Mouse (Mus musculus) midbrain, embryonic 13.5 days (tissue): ENCODE measurements at regions not wholly inside any gene's neighbourhood (a gene's known extent, or its start where the extent isn't known, plus 50 kb on each side); places are given as distances from the start of the nearest gene placed in this dataset.

Experiments
- ATAC-seq: fragments of 200-750 bp; cut with Nextera tagmentation; 2 replicates; pipeline ENCODE4 v1.8.0; 2017; ENCODE audit warnings: mild to moderate bottlenecking, moderate TSS enrichment, moderate library complexity
- H3K27ac ChIP-seq: fragments of 300-500 bp; sonication (generic); 2 replicates; pipeline ENCODE4 v1.5.1; 2015; ENCODE audit warnings: inconsistent platforms, mild to moderate bottlenecking, moderate library complexity
- H3K27me3 ChIP-seq: fragments of 300-500 bp; sonication (generic); 2 replicates; pipeline ENCODE4 v1.6.1; 2015; ENCODE audit warnings: mild to moderate bottlenecking, inconsistent platforms
- H3K36me3 ChIP-seq: fragments of 300-500 bp; sonication (generic); 2 replicates; pipeline ENCODE4 v1.6.1; 2015; ENCODE audit warnings: mild to moderate bottlenecking, inconsistent platforms
- H3K4me1 ChIP-seq: fragments of 300-500 bp; sonication (generic); replicated peaks from 2 replicates; pipeline ENCODE4 v1.6.1; 2015; ENCODE audit warnings: inconsistent platforms
- H3K4me2 ChIP-seq: fragments of 300-500 bp; sonication (generic); replicated peaks from 2 replicates; pipeline ENCODE4 v1.6.1; 2015; ENCODE audit warnings: moderate library complexity, mild to moderate bottlenecking, inconsistent platforms
- H3K4me3 ChIP-seq: fragments of 300-500 bp; sonication (generic); replicated peaks from 2 replicates; pipeline ENCODE4 v1.5.1; 2015; ENCODE audit warnings: mild to moderate bottlenecking, inconsistent platforms
- H3K9ac ChIP-seq: fragments of 300-500 bp; sonication (generic); replicated peaks from 2 replicates; pipeline ENCODE4 v1.6.1; 2015; ENCODE audit warnings: mild to moderate bottlenecking, inconsistent platforms
- H3K9me3 ChIP-seq: fragments of 300-500 bp; sonication (generic); 2 replicates; pipeline ENCODE4 v1.6.1; 2016; ENCODE audit warnings: mild to moderate bottlenecking, inconsistent platforms
- WGBS: fragments of 180-500 bp; shearing (Covaris S2); methylation state at CpG from one replicate; pipeline ENCODE4 v1.1.7; 2015; 5-methylcytosine and 5-hydroxymethylcytosine counted together

DNA sequence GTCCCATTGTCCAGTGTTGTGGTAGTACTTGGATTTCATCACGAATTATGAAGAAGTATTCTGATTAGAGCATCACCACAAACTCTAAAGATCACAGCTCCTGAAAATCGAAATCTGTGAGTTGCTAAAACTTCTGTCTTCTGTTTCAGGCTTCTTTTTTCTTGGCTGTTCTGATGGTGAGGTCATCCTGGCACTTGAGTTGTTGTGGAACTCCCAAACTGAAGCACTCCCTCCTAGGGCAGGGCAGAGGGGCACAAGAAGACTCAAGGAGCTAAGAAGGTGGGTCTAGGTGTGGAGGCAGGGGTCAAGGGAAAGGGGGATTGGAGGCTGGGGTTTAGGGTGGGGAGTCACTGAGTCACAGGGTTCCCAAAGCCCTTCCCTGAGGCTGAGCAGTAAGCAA lies 232.3 kb downstream of the Dact1 start:
- ATAC-seq: no peak
- Histone ChIP-seq H3K27ac (no peak overlapping the region; the same call in 1 of the 2 replicates), H3K4me3 (no peak overlapping the region), H3K27me3 (no peaks in the 10 kb centered on the region), H3K36me3 (no peaks in the 10 kb centered on the region), H3K4me2 (no peak overlapping the region), H3K4me1 (peaks cover 19% of the 10 kb centered on the region), H3K9me3 (no peaks in the 10 kb centered on the region), H3K9ac (no peak overlapping the region)
- 85% methylated on average over 2 of the region's 2 CpGs for WGBS

- Histone ChIP-seq H3K9ac (no peak overlapping the region), H3K9me3 (no peaks in the 10 kb centered on the region), H3K4me1 (peaks cover 19% of the 10 kb centered on the region), H3K4me2 (no peak overlapping the region), H3K27ac (no peak overlapping the region), H3K4me3 (no peak overlapping the region), H3K36me3 (no peaks in the 10 kb centered on the region), H3K27me3 (no peaks in the 10 kb centered on the region)
- WGBS: 79% methylated on average over 7 of the region's 7 CpGs
- ATAC-seq: no peak
Measured at GRCm38 (mm10) chr12:71543571-71544119, 234.0 kb downstream of the Dact1 start.

DNA sequence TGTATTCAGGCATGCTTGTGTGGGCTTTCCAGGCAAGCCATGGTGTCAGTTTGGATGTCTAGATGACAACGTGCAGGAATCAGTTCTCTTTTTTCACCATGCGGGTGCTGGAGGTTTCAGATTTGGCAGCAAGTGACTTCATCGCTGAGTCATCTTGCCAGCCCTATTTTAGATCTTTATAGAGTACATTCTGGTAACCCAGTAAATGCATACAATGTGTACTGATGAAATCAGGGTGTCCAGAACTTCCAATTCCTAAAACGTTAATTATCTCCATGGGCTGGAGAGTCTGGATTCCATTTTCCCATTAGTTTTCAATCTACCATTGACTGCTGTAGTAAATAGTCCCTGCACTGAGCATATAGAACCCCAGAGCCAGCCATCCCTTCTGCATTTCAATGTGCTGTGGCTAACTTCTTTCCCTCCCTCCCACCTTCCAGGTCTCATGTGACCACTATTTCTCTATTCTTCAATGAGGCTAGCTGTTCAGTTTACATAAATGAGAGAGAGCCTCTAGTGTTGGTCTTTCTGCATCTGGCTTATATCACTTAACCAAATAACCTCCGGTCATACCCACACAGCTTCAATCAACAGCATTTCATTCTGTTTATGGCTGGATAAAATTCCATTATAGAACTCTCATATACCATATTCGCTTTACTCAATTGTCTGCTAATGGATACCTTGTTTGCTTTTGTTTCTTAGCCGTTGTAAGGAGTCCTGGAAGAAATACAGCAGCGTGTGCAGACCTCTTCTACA lies 234.9 kb downstream of the Dact1 start:
- Histone ChIP-seq H3K36me3 (no peaks in the 10 kb centered on the region), H3K9me3 (no peaks in the 10 kb centered on the region), H3K9ac (no peak overlapping the region), H3K4me1 (peaks cover 19% of the 10 kb centered on the region), H3K27ac (peak overlapping the region; percentile 53; the same call in 1 of the 2 replicates), H3K4me3 (no peak overlapping the region), H3K27me3 (no peaks in the 10 kb centered on the region), H3K4me2 (no peak overlapping the region)
- 77% methylated on average over 8 of the region's 8 CpGs for WGBS
- no peak for ATAC-seq

- H3K27me3 ChIP-seq: no peaks in the 10 kb centered on the region
- H3K27ac ChIP-seq: no peak overlapping the region
- no peaks in the 10 kb centered on the region for H3K36me3 ChIP-seq
- no peaks in the 10 kb centered on the region for H3K9me3 ChIP-seq
- no peak for ATAC-seq
- WGBS: 90% methylated on average over 9 of the region's 9 CpGs
- H3K4me2 ChIP-seq: no peak overlapping the region
- H3K4me1 ChIP-seq: peaks cover 19% of the 10 kb centered on the region
- no peak overlapping the region for H3K4me3 ChIP-seq
- no peak overlapping the region for H3K9ac ChIP-seq
Measured at GRCm38 (mm10) chr12:71546523-71547265, 237.0 kb downstream of the Dact1 start.

GRCm38 (mm10) chr12:71549336-71549735 lies 239.7 kb downstream of the Dact1 start:
- ATAC-seq: no peak
- Histone ChIP-seq H3K27me3 (no peaks in the 10 kb centered on the region), H3K27ac (0 out of 2 replicates have a peak overlapping the region, but pooled peaks have one; percentile 25), H3K4me1 (peaks cover 4% of the 10 kb centered on the region; the same call in 1 of the 2 replicates), H3K9me3 (no peaks in the 10 kb centered on the region), H3K36me3 (no peaks in the 10 kb centered on the region), H3K4me2 (no peak overlapping the region), H3K9ac (no peak overlapping the region), H3K4me3 (no peak overlapping the region)
- 64% methylated on average over 6 of the region's 6 CpGs for WGBS

- 67% methylated on average over 2 of the region's 2 CpGs for WGBS
- no peak for ATAC-seq
- H3K27ac ChIP-seq: no peak overlapping the region
- no peaks in the 10 kb centered on the region for H3K9me3 ChIP-seq
- H3K36me3 ChIP-seq: no peaks in the 10 kb centered on the region
- no peak overlapping the region for H3K9ac ChIP-seq
- no peak overlapping the region for H3K4me2 ChIP-seq
- H3K4me3 ChIP-seq: no peak overlapping the region
- no peaks in the 10 kb centered on the region for H3K27me3 ChIP-seq
- H3K4me1 ChIP-seq: no peaks in the 10 kb centered on the region
Measured at GRCm38 (mm10) chr12:71554212-71554611, 244.5 kb downstream of the Dact1 start.

- ATAC-seq: 0 out of 2 replicates have a peak, but pooled peaks have one; percentile 27
Measured at GRCm38 (mm10) chr12:71561259-71561658, 251.6 kb downstream of the Dact1 start.

GRCm38 (mm10) chr12:71561918-71562572 lies 252.4 kb downstream of the Dact1 start:
- Histone ChIP-seq H3K4me2 (no peak overlapping the region), H3K4me1 (peaks cover 19% of the 10 kb centered on the region), H3K36me3 (no peaks in the 10 kb centered on the region), H3K27me3 (no peaks in the 10 kb centered on the region; the same call in 1 of the 2 replicates), H3K27ac (no peak overlapping the region), H3K9me3 (no peaks in the 10 kb centered on the region), H3K9ac (no peak overlapping the region), H3K4me3 (no peak overlapping the region)
- WGBS: 82% methylated on average over 8 of the region's 8 CpGs
- ATAC-seq: peak; percentile 58

More at GRCm38 (mm10) chr12:71561259-71561658, 251.6 kb downstream of the Dact1 start:
- Histone ChIP-seq H3K4me2 (no peak overlapping the region), H3K4me3 (no peak overlapping the region), H3K27me3 (no peaks in the 10 kb centered on the region; the same call in 1 of the 2 replicates), H3K9me3 (no peaks in the 10 kb centered on the region), H3K9ac (no peak overlapping the region), H3K27ac (no peak overlapping the region), H3K4me1 (peaks cover 19% of the 10 kb centered on the region), H3K36me3 (no peaks in the 10 kb centered on the region)
- WGBS: 59% methylated on average over 7 of the region's 7 CpGs

DNA sequence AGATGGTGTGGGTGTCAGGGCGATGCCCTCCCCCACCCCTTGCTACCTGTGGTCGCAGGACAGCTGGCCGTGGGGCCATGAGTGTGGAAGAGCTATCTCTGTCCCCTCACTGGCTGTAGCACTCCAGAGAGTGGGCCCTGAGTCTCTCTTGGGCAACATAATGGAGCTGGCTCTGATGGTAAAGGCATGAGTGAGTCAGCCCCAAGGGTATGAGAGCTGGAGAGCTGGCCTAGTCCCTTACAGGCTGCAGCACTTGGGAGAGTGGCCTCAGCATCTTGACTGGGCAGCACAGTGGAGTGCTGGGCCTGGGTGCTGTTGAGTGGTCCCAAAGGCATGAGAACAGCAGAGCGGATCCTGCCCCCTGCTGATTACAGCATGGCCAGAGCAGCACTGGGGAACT lies 253.5 kb downstream of the Dact1 start:
- Histone ChIP-seq H3K27me3 (peaks cover 6% of the 10 kb centered on the region; the same call in 1 of the 2 replicates), H3K9ac (no peak overlapping the region), H3K4me2 (no peak overlapping the region), H3K9me3 (no peaks in the 10 kb centered on the region), H3K4me1 (peaks cover 19% of the 10 kb centered on the region), H3K4me3 (no peak overlapping the region), H3K27ac (no peak overlapping the region), H3K36me3 (no peaks in the 10 kb centered on the region)
- 95% methylated on average over 4 of the region's 4 CpGs for WGBS
- no peak for ATAC-seq

DNA sequence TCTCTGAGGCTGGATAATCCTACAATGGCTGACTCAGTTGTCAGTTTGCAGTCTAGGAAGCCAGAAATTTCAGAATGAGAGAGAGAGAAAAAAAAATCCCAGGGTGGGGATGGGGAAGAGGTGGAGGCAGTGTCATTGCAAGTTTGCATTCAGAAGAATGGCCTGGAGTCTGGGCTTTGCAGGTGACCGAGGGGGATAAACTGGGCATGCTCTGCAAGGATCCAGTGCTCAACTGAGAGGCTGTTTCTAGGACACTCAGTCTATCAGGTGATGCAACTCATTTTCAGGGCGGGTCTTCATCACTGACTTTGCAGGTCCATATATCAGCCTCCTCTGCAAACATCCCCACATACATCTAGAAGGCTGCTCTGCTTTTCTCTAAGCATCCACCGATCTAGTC lies 256.7 kb downstream of the Dact1 start:
- Histone ChIP-seq H3K36me3 (no peaks in the 10 kb centered on the region), H3K27me3 (peaks cover 6% of the 10 kb centered on the region; the same call in 1 of the 2 replicates), H3K4me3 (no peak overlapping the region), H3K9ac (no peak overlapping the region), H3K4me2 (no peak overlapping the region), H3K4me1 (peaks cover 24% of the 10 kb centered on the region), H3K27ac (no peak overlapping the region), H3K9me3 (no peaks in the 10 kb centered on the region)
- ATAC-seq: no peak
- 94% methylated on average over 3 of the region's 3 CpGs for WGBS

GRCm38 (mm10) chr12:71568251-71568650 lies 258.6 kb downstream of the Dact1 start:
- no peak overlapping the region for H3K4me2 ChIP-seq
- H3K27ac ChIP-seq: no peak overlapping the region
- H3K4me1 ChIP-seq: peaks cover 33% of the 10 kb centered on the region
- no peaks in the 10 kb centered on the region for H3K36me3 ChIP-seq
- no peaks in the 10 kb centered on the region for H3K9me3 ChIP-seq
- ATAC-seq: no peak
- H3K27me3 ChIP-seq: 0 out of 2 replicates have a peak, but pooled peaks cover 6% of the 10 kb centered on the region
- WGBS: 78% methylated on average over 5 of the region's 5 CpGs
- no peak overlapping the region for H3K4me3 ChIP-seq
- H3K9ac ChIP-seq: no peak overlapping the region
